Mouse (Mus musculus) skeletal muscle tissue, postnatal 0 days (tissue): Measurements from ENCODE around the gene Zbtb44. TPM values are rescaled to one million over a fixed set of nuclear protein-coding genes. Genes with fewer than 3 reads are reported as not detected.

Experiments
- polyA plus RNA-seq: library from polyadenylated mRNA; unstranded; fragments of >200 nt; fragmentation: Nextera tagmentation; extraction: Ambion mirVana; gene quantifications from 2 replicates; pipeline ENCODE4 v1.2.1, GENCODE M21; 2015

Gene Zbtb44
- 5.8 and 6.9 TPM in 2 replicates for polyA plus RNA-seq

GRCm38 (mm10) chr9:31030532-31031413 is at the start of gene Zbtb44:
Zbtb44 (plus strand) TSS chr9:31030644.

Other genes with a start within 250 kb of the Zbtb44 start
- 3.4 and 3.8 TPM in 2 replicates for gene Adamts15, start 108.2 kb upstream of the Zbtb44 start, polyA plus RNA-seq
- 4.6 and 5.0 TPM in 2 replicates for gene Adamts8, start 88.1 kb upstream of the Zbtb44 start, polyA plus RNA-seq
- gene St14, start 101.2 kb downstream of the Zbtb44 start, polyA plus RNA-seq, result 0.26 and 0.74 TPM in 2 replicates
- 121 and 167 TPM in 2 replicates for gene Aplp2, start 181.2 kb downstream of the Zbtb44 start, polyA plus RNA-seq
- 0.71 and 1.2 TPM in 2 replicates for gene Prdm10, start 249.9 kb downstream of the Zbtb44 start, polyA plus RNA-seq